Mouse (Mus musculus): ENCODE results near the gene Abcg8. TPM values are rescaled to one million over a fixed set of nuclear protein-coding genes. Genes with fewer than 3 reads are reported as not detected.

Gene Abcg8
- total and polyA plus RNA-seq, 3 experiments = not detected

GRCm38 (mm10) chr17:84731361-84731760, 55.3 kb downstream of the Abcg8 start:
- H3K36me3 ChIP-seq (ENCODE audit: control insufficient read depth, insufficient read depth, low read length) = peaks cover 2% of the 10 kb centered on the region; the same call in 1 of the 2 replicates
- intact Hi-C loops (cut with DNase I) = no loop called here
- 91% methylated on average over 12 of the region's 12 CpGs for WGBS
- no peaks in the 10 kb centered on the region for H3K27me3 ChIP-seq (ENCODE audit: control insufficient read depth, insufficient read depth, low read length)
- no peak for DNase-seq
- H3K4me1 ChIP-seq (ENCODE audit: control insufficient read depth, insufficient read depth, low read length) = no peaks in the 10 kb centered on the region
- no peak overlapping the region for H3K9ac ChIP-seq (ENCODE audit: low read depth, low read length)
- H3K4me3 ChIP-seq = no peak overlapping the region
- no peak overlapping the region for H3K27ac ChIP-seq
- no peaks in the 10 kb centered on the region for H3K79me2 ChIP-seq (replicated peaks; ENCODE audit: control insufficient read depth, insufficient read depth, low read length)
- TF ChIP-seq POLR2A (IDR thresholded peaks at IDR 0.05; ENCODE audit: insufficient read depth, low read depth, low read length) = no peak
- no peak for TF ChIP-seq CTCF (IDR thresholded peaks at IDR 0.05)
- TF ChIP-seq EP300 (IDR thresholded peaks at IDR 0.05; ENCODE audit: insufficient read depth, low read depth, low read length) = no peak

GRCm38 (mm10) chr17:84732612-84733011, 56.5 kb downstream of the Abcg8 start:
- Histone ChIP-seq H3K79me2 (replicated peaks; ENCODE audit: control insufficient read depth, insufficient read depth, low read length) (no peaks in the 10 kb centered on the region), H3K9ac (ENCODE audit: low read depth, low read length) (no peak overlapping the region), H3K27me3 (ENCODE audit: control insufficient read depth, insufficient read depth, low read length) (no peaks in the 10 kb centered on the region), H3K4me1 (ENCODE audit: control insufficient read depth, insufficient read depth, low read length) (no peaks in the 10 kb centered on the region), H3K36me3 (ENCODE audit: control insufficient read depth, insufficient read depth, low read length) (peaks cover 2% of the 10 kb centered on the region; the same call in 1 of the 2 replicates), H3K27ac (no peak overlapping the region), H3K4me3 (no peak overlapping the region)
- DNase-seq = no peak
- WGBS = 71% methylated on average over 8 of the region's 8 CpGs
- TF ChIP-seq POLR2A (IDR thresholded peaks at IDR 0.05; ENCODE audit: insufficient read depth, low read depth, low read length) (no peak), EP300 (IDR thresholded peaks at IDR 0.05; ENCODE audit: insufficient read depth, low read depth, low read length) (no peak)
- intact Hi-C loops (cut with DNase I) = no loop called here

GRCm38 (mm10) chr17:84736719-84737118, 60.6 kb downstream of the Abcg8 start:
- Histone ChIP-seq H3K4me1 (ENCODE audit: control insufficient read depth, insufficient read depth, low read length) (no peaks in the 10 kb centered on the region), H3K9ac (ENCODE audit: low read depth, low read length) (no peak overlapping the region), H3K27ac (no peak overlapping the region), H3K36me3 (ENCODE audit: control insufficient read depth, insufficient read depth, low read length) (no peaks in the 10 kb centered on the region; the same call in 1 of the 2 replicates), H3K4me3 (no peak overlapping the region), H3K27me3 (ENCODE audit: control insufficient read depth, insufficient read depth, low read length) (no peaks in the 10 kb centered on the region), H3K79me2 (replicated peaks; ENCODE audit: control insufficient read depth, insufficient read depth, low read length) (no peaks in the 10 kb centered on the region)
- TF ChIP-seq POLR2A (IDR thresholded peaks at IDR 0.05; ENCODE audit: insufficient read depth, low read depth, low read length) = no peak
- no peak for TF ChIP-seq EP300 (IDR thresholded peaks at IDR 0.05; ENCODE audit: insufficient read depth, low read depth, low read length)
- no peak for TF ChIP-seq CTCF (IDR thresholded peaks at IDR 0.05)
- no peak for DNase-seq
- 81% methylated on average over 9 of the region's 9 CpGs for whole genome bisulfite sequencing
- intact Hi-C loops (cut with DNase I) = no loop called here

- intact Hi-C loops (cut with DNase I) = no loop called here
- Histone ChIP-seq H3K79me2 (replicated peaks; ENCODE audit: control insufficient read depth, insufficient read depth, low read length) (no peaks in the 10 kb centered on the region), H3K27ac (no peak overlapping the region), H3K4me3 (no peak overlapping the region), H3K9ac (ENCODE audit: low read depth, low read length) (no peak overlapping the region), H3K36me3 (ENCODE audit: control insufficient read depth, insufficient read depth, low read length) (no peaks in the 10 kb centered on the region; the same call in 1 of the 2 replicates), H3K27me3 (ENCODE audit: control insufficient read depth, insufficient read depth, low read length) (no peaks in the 10 kb centered on the region), H3K4me1 (ENCODE audit: control insufficient read depth, insufficient read depth, low read length) (no peaks in the 10 kb centered on the region)
- TF ChIP-seq CTCF (IDR thresholded peaks at IDR 0.05) (no peak), EP300 (IDR thresholded peaks at IDR 0.05; ENCODE audit: insufficient read depth, low read depth, low read length) (no peak), POLR2A (IDR thresholded peaks at IDR 0.05; ENCODE audit: insufficient read depth, low read depth, low read length) (no peak)
- 85% methylated on average over 9 of the region's 9 CpGs for WGBS
- no peak for DNase-seq
These were observed 62.1 kb downstream of the Abcg8 start for GRCm38 (mm10) chr17:84738073-84738797.

GRCm38 (mm10) chr17:84744256-84744655, 68.2 kb downstream of the Abcg8 start:
- H3K27ac ChIP-seq = no peak overlapping the region
- H3K36me3 ChIP-seq (ENCODE audit: control insufficient read depth, insufficient read depth, low read length) = no peaks in the 10 kb centered on the region; the same call in 1 of the 2 replicates
- H3K79me2 ChIP-seq (replicated peaks; ENCODE audit: control insufficient read depth, insufficient read depth, low read length) = no peaks in the 10 kb centered on the region
- H3K9ac ChIP-seq (ENCODE audit: low read depth, low read length) = no peak overlapping the region
- no peak for TF ChIP-seq CTCF (IDR thresholded peaks at IDR 0.05)
- no peak for TF ChIP-seq POLR2A (IDR thresholded peaks at IDR 0.05; ENCODE audit: insufficient read depth, low read depth, low read length)
- TF ChIP-seq EP300 (IDR thresholded peaks at IDR 0.05; ENCODE audit: insufficient read depth, low read depth, low read length) = no peak
- intact Hi-C loops (cut with DNase I) = no loop called here
- H3K4me3 ChIP-seq = no peak overlapping the region
- no peaks in the 10 kb centered on the region for H3K27me3 ChIP-seq (ENCODE audit: control insufficient read depth, insufficient read depth, low read length)
- WGBS = 76% methylated on average over 4 of the region's 4 CpGs
- H3K4me1 ChIP-seq (ENCODE audit: control insufficient read depth, insufficient read depth, low read length) = no peaks in the 10 kb centered on the region
- no peak for DNase-seq

- Histone ChIP-seq H3K4me1 (ENCODE audit: control insufficient read depth, insufficient read depth, low read length) (no peaks in the 10 kb centered on the region), H3K79me2 (replicated peaks; ENCODE audit: control insufficient read depth, insufficient read depth, low read length) (no peaks in the 10 kb centered on the region), H3K36me3 (ENCODE audit: control insufficient read depth, insufficient read depth, low read length) (no peaks in the 10 kb centered on the region; the same call in 1 of the 2 replicates), H3K27ac (no peak overlapping the region), H3K27me3 (ENCODE audit: control insufficient read depth, insufficient read depth, low read length) (no peaks in the 10 kb centered on the region), H3K4me3 (no peak overlapping the region), H3K9ac (ENCODE audit: low read depth, low read length) (no peak overlapping the region)
- 69% methylated on average over 9 of the region's 9 CpGs for WGBS
- no peak for TF ChIP-seq EP300 (IDR thresholded peaks at IDR 0.05; ENCODE audit: insufficient read depth, low read depth, low read length)
- TF ChIP-seq POLR2A (IDR thresholded peaks at IDR 0.05; ENCODE audit: insufficient read depth, low read depth, low read length) = no peak
- TF ChIP-seq CTCF (IDR thresholded peaks at IDR 0.05) = no peak
- DNase-seq = no peak
- intact Hi-C loops (cut with DNase I) = no loop called here
These were observed 68.9 kb downstream of the Abcg8 start for GRCm38 (mm10) chr17:84745001-84745400.
